8 mouse cellular contexts compared by ENCODE assay signal in genomic region chr17:35195631-35196320, GRCm38 (mm10). TPM values are rescaled to one million over a fixed set of nuclear protein-coding genes. Genes with fewer than 3 reads are reported as not detected.
A peak's percentile ranks its signal among the peaks of the same experiment; 100 is the strongest.
DNase-seq lines count a peak whose midpoint lies in the region; ATAC-seq and TF ChIP-seq lines count a peak whose summit lies in the region.

No protein-coding gene starts in this region.

- no peak for TF ChIP-seq EP300 in stomach, postnatal 0 days (optimal IDR thresholded peaks at IDR 0.05)

- 1% methylated on average over 66 of the region's 66 CpGs for WGBS in heart, embryonic 15.5 days
- WGBS in liver, embryonic 16.5 days (ENCODE audit: insufficient replicate concordance) = under 1% methylated on average over 66 of the region's 66 CpGs
- 2% methylated on average over 66 of the region's 66 CpGs for WGBS in neural tube, embryonic 12.5 days
- WGBS in stomach, postnatal 0 days = 1% methylated on average over 58 of the region's 66 CpGs

- DNase-seq in B cell, adult 2 months = peak; percentile 95 to 96
- DNase-seq in adrenal gland, postnatal 4 days (ENCODE audit: low spot score in 2 of 2) = peak; percentile 69 to 72
- peak; percentile 84 for DNase-seq in kidney, postnatal 14 days
- DNase-seq in stomach, postnatal 0 days (ENCODE audit: low spot score) = peak; percentile 82

- no peaks in the 10 kb centered on the region for H3K9me3 ChIP-seq in erythroblast, embryonic 14.5 days (ENCODE audit: control insufficient read depth, low read length)
- H3K9me3 ChIP-seq in heart, embryonic 15.5 days (replicated peaks) = no peaks in the 10 kb centered on the region
- no peaks in the 10 kb centered on the region for H3K9me3 ChIP-seq in liver, embryonic 16.5 days (replicated peaks; ENCODE audit: control insufficient read depth, low read length)
- no peaks in the 10 kb centered on the region for H3K9me3 ChIP-seq in neural tube, embryonic 12.5 days
- H3K9me3 ChIP-seq in stomach, postnatal 0 days (ENCODE audit: control insufficient read depth, low read length) = no peaks in the 10 kb centered on the region

- H3K4me1 ChIP-seq in erythroblast, embryonic 14.5 days (ENCODE audit: control insufficient read depth) = peaks cover 16% of the 10 kb centered on the region
- peaks cover 18% of the 10 kb centered on the region for H3K4me1 ChIP-seq in heart, embryonic 15.5 days (replicated peaks)
- H3K4me1 ChIP-seq in liver, embryonic 16.5 days (ENCODE audit: control insufficient read depth, low read depth, low read length) = peaks cover 9% of the 10 kb centered on the region
- H3K4me1 ChIP-seq in neural tube, embryonic 12.5 days = peaks cover 9% of the 10 kb centered on the region
- H3K4me1 ChIP-seq in stomach, postnatal 0 days (replicated peaks; ENCODE audit: control insufficient read depth, insufficient read depth) = no peaks in the 10 kb centered on the region

- ATAC-seq in heart, embryonic 15.5 days (replicated peaks; ENCODE audit: insufficient number of reproducible peaks, insufficient read depth, low FRiP score, low read depth) = peak; percentile 85
- peak; percentile 75 for ATAC-seq in liver, embryonic 16.5 days (ENCODE audit: low read depth)
- ATAC-seq in neural tube, embryonic 12.5 days (ENCODE audit: low FRiP score, low read depth) = peak; percentile 74; the same call in 1 of the 2 replicates
- ATAC-seq in stomach, postnatal 0 days (ENCODE audit: low FRiP score, low TSS enrichment) = peak; percentile 85

- no peak overlapping the region for H3K27ac ChIP-seq in heart, embryonic 15.5 days
- peak overlapping the region; percentile 24; the same call in 1 of the 2 replicates for H3K27ac ChIP-seq in liver, embryonic 16.5 days (ENCODE audit: low read length)
- H3K27ac ChIP-seq in neural tube, embryonic 12.5 days = no peak overlapping the region
- no peak overlapping the region for H3K27ac ChIP-seq in stomach, postnatal 0 days (replicated peaks)

- peaks cover 54% of the 10 kb centered on the region for H3K27me3 ChIP-seq in erythroblast, embryonic 14.5 days (ENCODE audit: control insufficient read depth)
- peaks cover 64% of the 10 kb centered on the region for H3K27me3 ChIP-seq in heart, embryonic 15.5 days
- H3K27me3 ChIP-seq in liver, embryonic 16.5 days (ENCODE audit: control insufficient read depth, insufficient read depth, low read depth, low read length) = peaks cover 36% of the 10 kb centered on the region
- peaks cover 37% of the 10 kb centered on the region for H3K27me3 ChIP-seq in neural tube, embryonic 12.5 days (replicated peaks)
- no peaks in the 10 kb centered on the region; the same call in 1 of the 2 replicates for H3K27me3 ChIP-seq in stomach, postnatal 0 days (ENCODE audit: control insufficient read depth, insufficient read depth, low read length)

- H3K36me3 ChIP-seq in erythroblast, embryonic 14.5 days (ENCODE audit: control insufficient read depth) = no peaks in the 10 kb centered on the region
- H3K36me3 ChIP-seq in heart, embryonic 15.5 days = no peaks in the 10 kb centered on the region
- H3K36me3 ChIP-seq in liver, embryonic 16.5 days (ENCODE audit: control insufficient read depth, insufficient read depth) = no peaks in the 10 kb centered on the region
- no peaks in the 10 kb centered on the region for H3K36me3 ChIP-seq in neural tube, embryonic 12.5 days
- no peaks in the 10 kb centered on the region for H3K36me3 ChIP-seq in stomach, postnatal 0 days (ENCODE audit: control insufficient read depth, insufficient read depth, low read length)

- peak overlapping the region; percentile 92 for H3K4me2 ChIP-seq in heart, embryonic 15.5 days
- peak overlapping the region; percentile 76 for H3K4me2 ChIP-seq in liver, embryonic 16.5 days (ENCODE audit: low read depth, low read length)
- peak overlapping the region; percentile 71 for H3K4me2 ChIP-seq in neural tube, embryonic 12.5 days (replicated peaks)
- peak overlapping the region; percentile 78 for H3K4me2 ChIP-seq in stomach, postnatal 0 days (replicated peaks; ENCODE audit: low read depth)

- H3K4me3 ChIP-seq in erythroblast, embryonic 14.5 days (replicated peaks) = peak overlapping the region; percentile 48
- H3K4me3 ChIP-seq in heart, embryonic 15.5 days = peak overlapping the region; percentile 57
- H3K4me3 ChIP-seq in liver, embryonic 16.5 days (ENCODE audit: low read depth, low read length) = peak overlapping the region; percentile 55
- H3K4me3 ChIP-seq in neural tube, embryonic 12.5 days = peak overlapping the region; percentile 36
- peak overlapping the region; percentile 41 for H3K4me3 ChIP-seq in stomach, postnatal 0 days (ENCODE audit: low read depth, low read length)

- TF ChIP-seq CTCF in stomach, postnatal 0 days (IDR thresholded peaks at IDR 0.05; ENCODE audit: low read depth) = peak; percentile 94

- peak overlapping the region; percentile 56 for H3K9ac ChIP-seq in heart, embryonic 15.5 days
- peak overlapping the region; percentile 55 for H3K9ac ChIP-seq in liver, embryonic 16.5 days (ENCODE audit: low read depth, low read length)
- 0 out of 2 replicates have a peak overlapping the region, but pooled peaks have one; percentile 35 for H3K9ac ChIP-seq in neural tube, embryonic 12.5 days
- H3K9ac ChIP-seq in stomach, postnatal 0 days (ENCODE audit: low read length) = peak overlapping the region; percentile 52

RNA-seq across cellular contexts. Expression of gene Ltb, which starts 1.5 kb away (rescaled TPM):
- total RNA-seq in adrenal gland, postnatal 4 days (2021) = 1 to 10 TPM; 6.6 to 9.3 TPM
- 0.07 and 0.08 TPM in 2 replicates for polyA plus RNA-seq in erythroblast, embryonic 14.5 days (2012)
- 1.5 and 4.8 TPM in 2 replicates for polyA plus RNA-seq in heart, embryonic 15.5 days (2015; fragmentation: Nextera tagmentation; extraction: Ambion mirVana)
- polyA plus RNA-seq in liver, embryonic 16.5 days (2015; fragmentation: Nextera tagmentation; extraction: Ambion mirVana) = 1.2 and 2.4 TPM in 2 replicates
- 0.39 and 0.57 TPM in 2 replicates for polyA plus RNA-seq in neural tube, embryonic 12.5 days (2016; fragmentation: Nextera tagmentation; extraction: Ambion mirVana)
- polyA plus RNA-seq in stomach, postnatal 0 days (2015; fragmentation: Nextera tagmentation; extraction: Ambion mirVana) = 0.63 and 0.78 TPM in 2 replicates

RNA-seq across cellular contexts. Expression of gene Tnf, which starts 6.0 kb away (rescaled TPM):
- under 1 TPM; 0.42 to 0.76 TPM for total RNA-seq in adrenal gland, postnatal 4 days (2021)
- polyA plus RNA-seq in erythroblast, embryonic 14.5 days (2012) = 0.07 and 0.09 TPM in 2 replicates
- polyA plus RNA-seq in heart, embryonic 15.5 days (2015; fragmentation: Nextera tagmentation; extraction: Ambion mirVana) = 0.43 TPM in 1 of 2 replicates, not detected in the other
- polyA plus RNA-seq in liver, embryonic 16.5 days (2015; fragmentation: Nextera tagmentation; extraction: Ambion mirVana) = 0.36 and 0.48 TPM in 2 replicates
- 0.18 TPM in 1 of 2 replicates, not detected in the other for polyA plus RNA-seq in neural tube, embryonic 12.5 days (2016; fragmentation: Nextera tagmentation; extraction: Ambion mirVana)
- polyA plus RNA-seq in stomach, postnatal 0 days (2015; fragmentation: Nextera tagmentation; extraction: Ambion mirVana) = 0.32 and 0.40 TPM in 2 replicates

RNA-seq across cellular contexts. Expression of gene Lst1, which starts 7.5 kb away (rescaled TPM):
- 10 to 100 TPM; 11.0 to 13.5 TPM for total RNA-seq in adrenal gland, postnatal 4 days (2021)
- not detected in 2 replicates for polyA plus RNA-seq in erythroblast, embryonic 14.5 days (2012)
- 8.1 and 12.2 TPM in 2 replicates for polyA plus RNA-seq in heart, embryonic 15.5 days (2015; fragmentation: Nextera tagmentation; extraction: Ambion mirVana)
- polyA plus RNA-seq in liver, embryonic 16.5 days (2015; fragmentation: Nextera tagmentation; extraction: Ambion mirVana) = 38.8 and 41.4 TPM in 2 replicates
- polyA plus RNA-seq in neural tube, embryonic 12.5 days (2016; fragmentation: Nextera tagmentation; extraction: Ambion mirVana) = 6.8 and 7.0 TPM in 2 replicates
- 17.5 and 19.3 TPM in 2 replicates for polyA plus RNA-seq in stomach, postnatal 0 days (2015; fragmentation: Nextera tagmentation; extraction: Ambion mirVana)

RNA-seq across cellular contexts. Expression of gene Lta, which starts 9.4 kb away (rescaled TPM):
- total RNA-seq in adrenal gland, postnatal 4 days (2021) = under 1 TPM; 0.73 to 0.78 TPM
- polyA plus RNA-seq in erythroblast, embryonic 14.5 days (2012) = 0.03 TPM in 1 of 2 replicates, not detected in the other
- 0.09 and 0.62 TPM in 2 replicates for polyA plus RNA-seq in heart, embryonic 15.5 days (2015; fragmentation: Nextera tagmentation; extraction: Ambion mirVana)
- not detected in 2 replicates for polyA plus RNA-seq in liver, embryonic 16.5 days (2015; fragmentation: Nextera tagmentation; extraction: Ambion mirVana)
- not detected in 2 replicates for polyA plus RNA-seq in neural tube, embryonic 12.5 days (2016; fragmentation: Nextera tagmentation; extraction: Ambion mirVana)
- 0.11 and 0.16 TPM in 2 replicates for polyA plus RNA-seq in stomach, postnatal 0 days (2015; fragmentation: Nextera tagmentation; extraction: Ambion mirVana)

RNA-seq across cellular contexts. Expression of gene Aif1, which starts 19.9 kb away (rescaled TPM):
- 10 to 100 TPM in 1 of 2 experiments, 1 to 10 TPM in 1; 9.8 to 10.6 TPM for total RNA-seq in adrenal gland, postnatal 4 days (2021)
- 0.27 TPM in 1 of 2 replicates, not detected in the other for polyA plus RNA-seq in erythroblast, embryonic 14.5 days (2012)
- polyA plus RNA-seq in heart, embryonic 15.5 days (2015; fragmentation: Nextera tagmentation; extraction: Ambion mirVana) = 7.5 and 9.6 TPM in 2 replicates
- polyA plus RNA-seq in liver, embryonic 16.5 days (2015; fragmentation: Nextera tagmentation; extraction: Ambion mirVana) = 22.8 and 23.2 TPM in 2 replicates
- polyA plus RNA-seq in neural tube, embryonic 12.5 days (2016; fragmentation: Nextera tagmentation; extraction: Ambion mirVana) = 8.3 and 9.1 TPM in 2 replicates
- 24.3 and 25.2 TPM in 2 replicates for polyA plus RNA-seq in stomach, postnatal 0 days (2015; fragmentation: Nextera tagmentation; extraction: Ambion mirVana)
